Mouse (Mus musculus) small intestine, adult 2 months (tissue): ENCODE results near the gene Mon1b. TPM values are rescaled to one million over a fixed set of nuclear protein-coding genes. Genes with fewer than 3 reads are reported as not detected.

Experiments used
- H3K27ac ChIP-seq: fragments of 200-500 bp; 2 replicates; pipeline ENCODE4 v1.5.1; 2012; ENCODE audit warnings: low read depth, low read length, control low read depth, inconsistent platforms; ENCODE audit not compliant: insufficient read depth
- H3K27me3 ChIP-seq: fragments of 200-500 bp; 2 replicates; pipeline ENCODE4 v1.6.1; 2012; ENCODE audit warnings: mild to moderate bottlenecking, moderate library complexity, low read length, inconsistent platforms; ENCODE audit not compliant: control insufficient read depth, insufficient read depth
- H3K36me3 ChIP-seq: fragments of 200-500 bp; 2 replicates; pipeline ENCODE4 v1.6.1; 2012; ENCODE audit warnings: mild to moderate bottlenecking, low read length, control low read depth, inconsistent platforms; ENCODE audit not compliant: control insufficient read depth, insufficient read depth
- H3K4me1 ChIP-seq: fragments of 200-500 bp; 2 replicates; pipeline ENCODE4 v1.6.1; 2012; ENCODE audit warnings: low read length, inconsistent platforms, mixed read lengths; ENCODE audit not compliant: control insufficient read depth, insufficient read depth, insufficient read length
- H3K4me3 ChIP-seq: fragments of 200-500 bp; 2 replicates; pipeline ENCODE4 v1.5.1; 2012; ENCODE audit warnings: low read depth, mild to moderate bottlenecking, control low read depth, inconsistent platforms, low read length, moderate library complexity
- CTCF ChIP-seq: fragments of 200-500 bp; IDR thresholded peaks from 2 replicates; pipeline ENCODE4 v1.5.1; 2012; ENCODE audit warnings: low read depth, mild to moderate bottlenecking, control low read depth, inconsistent platforms, low read length, moderate library complexity, mixed read lengths; ENCODE audit not compliant: insufficient replicate concordance, insufficient read length; ENCODE audit errors: extremely low read depth
- POLR2A ChIP-seq: fragments of 200-500 bp; IDR thresholded peaks from 2 replicates; pipeline ENCODE4 v1.6.1; 2012; ENCODE audit warnings: low read depth, mild to moderate bottlenecking, control low read depth, inconsistent platforms, low read length, moderate library complexity
- WGBS: fragments of 180-500 bp; shearing (Covaris S2); methylation state at CpG from one replicate; pipeline ENCODE4 v1.1.7; 2018; 5-methylcytosine and 5-hydroxymethylcytosine counted together
- polyA plus RNA-seq: library from polyadenylated mRNA; depleted of rRNA; stranded (reverse); fragments of >200 nt; gene quantifications from 2 replicates; pipeline ENCODE4 v1.2.3, GENCODE M21; 2012

The Mon1b gene
- polyA plus RNA-seq, 1 experiment = 9.9 TPM

- Histone ChIP-seq H3K36me3 (peaks cover 34% of the 10 kb centered on the region), H3K27ac (no peak overlapping the region), H3K4me3 (no peak overlapping the region), H3K4me1 (peaks cover 4% of the 10 kb centered on the region; the same call in 1 of the 2 replicates), H3K27me3 (no peaks in the 10 kb centered on the region)
- WGBS = 84% methylated on average over 8 of the region's 8 CpGs
- no peak for TF ChIP-seq CTCF
Measured at GRCm38 (mm10) chr8:113640357-113640756, 5.0 kb downstream of the Mon1b start.

GRCm38 (mm10) chr8:113642926-113643325 lies 7.5 kb downstream of the Mon1b start, which contains the start of gene Syce1l:
Gene Syce1l, plus strand, starts transcription at chr8:113643213.
- H3K27me3 ChIP-seq = no peaks in the 10 kb centered on the region
- peaks cover 31% of the 10 kb centered on the region for H3K36me3 ChIP-seq
- 94% methylated on average over 16 of the region's 16 CpGs for WGBS
- no peak within 1 kb of the TSS for H3K27ac ChIP-seq
- H3K4me1 ChIP-seq = no peaks in the 10 kb centered on the region
- TF ChIP-seq POLR2A (no peak), CTCF (no peak)
- H3K4me3 ChIP-seq = no peak within 1 kb of the TSS

- TF ChIP-seq CTCF = no peak
- TF ChIP-seq POLR2A = no peak
- Histone ChIP-seq H3K4me3 (no peak overlapping the region), H3K27ac (no peak overlapping the region), H3K27me3 (no peaks in the 10 kb centered on the region), H3K36me3 (peaks cover 28% of the 10 kb centered on the region), H3K4me1 (no peaks in the 10 kb centered on the region)
- 72% methylated on average over 8 of the region's 8 CpGs for WGBS
Measured at GRCm38 (mm10) chr8:113643479-113644210, 8.3 kb downstream of the Mon1b start.

GRCm38 (mm10) chr8:113645220-113645619 lies 9.8 kb downstream of the Mon1b start:
- WGBS = 61% methylated on average over 5 of the region's 5 CpGs
- Histone ChIP-seq H3K4me3 (no peak overlapping the region), H3K27me3 (no peaks in the 10 kb centered on the region), H3K4me1 (no peaks in the 10 kb centered on the region), H3K36me3 (peaks cover 19% of the 10 kb centered on the region), H3K27ac (no peak overlapping the region)
- TF ChIP-seq POLR2A (no peak), CTCF (no peak)

- H3K4me3 ChIP-seq = no peak overlapping the region
- H3K27me3 ChIP-seq = no peaks in the 10 kb centered on the region
- 78% methylated on average over 11 of the region's 12 CpGs for WGBS
- peaks cover 2% of the 10 kb centered on the region; the same call in 1 of the 2 replicates for H3K4me1 ChIP-seq
- H3K36me3 ChIP-seq = no peaks in the 10 kb centered on the region
- no peak for TF ChIP-seq CTCF
- TF ChIP-seq POLR2A = no peak
- no peak overlapping the region for H3K27ac ChIP-seq
Measured at GRCm38 (mm10) chr8:113652450-113652849, 17.1 kb downstream of the Mon1b start.

- TF ChIP-seq CTCF (no peak), POLR2A (no peak)
- Histone ChIP-seq H3K4me1 (peaks cover 2% of the 10 kb centered on the region; the same call in 1 of the 2 replicates), H3K4me3 (no peak overlapping the region), H3K27me3 (no peaks in the 10 kb centered on the region), H3K27ac (no peak overlapping the region), H3K36me3 (no peaks in the 10 kb centered on the region)
- WGBS = 38% methylated on average over 4 of the region's 4 CpGs
Measured at GRCm38 (mm10) chr8:113653151-113653550, 17.8 kb downstream of the Mon1b start.

- no peak for TF ChIP-seq CTCF
- TF ChIP-seq POLR2A = no peak
- H3K27ac ChIP-seq = no peak overlapping the region
- H3K4me1 ChIP-seq = peaks cover 2% of the 10 kb centered on the region; the same call in 1 of the 2 replicates
- WGBS = 84% methylated on average over 5 of the region's 5 CpGs
- no peak overlapping the region for H3K4me3 ChIP-seq
- H3K27me3 ChIP-seq = no peaks in the 10 kb centered on the region
- H3K36me3 ChIP-seq = no peaks in the 10 kb centered on the region
Measured at GRCm38 (mm10) chr8:113656154-113656553, 20.8 kb downstream of the Mon1b start.
